Mouse (Mus musculus) embryonic facial prominence, embryonic 14.5 days (tissue): ENCODE measurements around the gene Serhl. TPM values are rescaled to one million over a fixed set of nuclear protein-coding genes. Genes with fewer than 3 reads are reported as not detected.

Source experiments
- ATAC-seq: fragments of 200-750 bp; cut with Nextera tagmentation; 2 replicates; pipeline ENCODE4 v1.8.0; 2017; ENCODE audit warnings: low read depth, moderate number of reproducible peaks, moderate TSS enrichment
- DNase-seq: peaks from one replicate; pipeline ENCODE4 v3.0.0-alpha.2; 2015; ENCODE audit warnings: low spot score
- H3K27ac ChIP-seq: fragments of 300-500 bp; sonication (generic); replicated peaks from 2 replicates; pipeline ENCODE4 v1.5.1; 2014; ENCODE audit warnings: low read depth, mild to moderate bottlenecking, low read length, moderate library complexity
- H3K27me3 ChIP-seq: fragments of 300-500 bp; sonication (generic); replicated peaks from 2 replicates; pipeline ENCODE4 v1.6.1; 2014; ENCODE audit warnings: low read length; ENCODE audit not compliant: control insufficient read depth, insufficient read depth
- H3K36me3 ChIP-seq: fragments of 300-500 bp; sonication (generic); 2 replicates; pipeline ENCODE4 v1.6.1; 2014; ENCODE audit warnings: low read length, mixed read lengths; ENCODE audit not compliant: control insufficient read depth, insufficient read depth
- H3K4me1 ChIP-seq: fragments of 300-500 bp; sonication (generic); 2 replicates; pipeline ENCODE4 v1.6.1; 2014; ENCODE audit warnings: antibody characterized with exemption, low read length; ENCODE audit not compliant: control insufficient read depth, insufficient read depth
- H3K4me2 ChIP-seq: fragments of 300-500 bp; sonication (generic); 2 replicates; pipeline ENCODE4 v1.6.1; 2014; ENCODE audit warnings: low read depth, mild to moderate bottlenecking, low read length, moderate library complexity, mixed read lengths
- H3K4me3 ChIP-seq: fragments of 300-500 bp; sonication (generic); 2 replicates; pipeline ENCODE4 v1.5.1; 2014; ENCODE audit warnings: low read depth, mild to moderate bottlenecking, low read length
- H3K9ac ChIP-seq: fragments of 300-500 bp; sonication (generic); 2 replicates; pipeline ENCODE4 v1.6.1; 2014; ENCODE audit warnings: low read depth, mild to moderate bottlenecking, low read length, moderate library complexity, mixed read lengths
- H3K9me3 ChIP-seq: fragments of 300-500 bp; sonication (generic); 2 replicates; pipeline ENCODE4 v1.6.1; 2016; ENCODE audit warnings: low read length; ENCODE audit not compliant: control insufficient read depth
- WGBS: fragments of 180-500 bp; shearing (Covaris S2); extraction: QIAGEN DNeasy Blood & Tissue Kit; methylation state at CpG from one replicate; pipeline ENCODE4 v1.1.7; 2014; 5-methylcytosine and 5-hydroxymethylcytosine counted together
- polyA plus RNA-seq: library from polyadenylated mRNA; unstranded; fragments of >200 nt; fragmentation: Nextera tagmentation; extraction: Ambion mirVana; gene quantifications from 2 replicates; pipeline ENCODE4 v1.2.1, GENCODE M21; 2014

Gene Serhl
- polyA plus RNA-seq, 1 experiment from 2014 or later: 63.8 TPM

DNA sequence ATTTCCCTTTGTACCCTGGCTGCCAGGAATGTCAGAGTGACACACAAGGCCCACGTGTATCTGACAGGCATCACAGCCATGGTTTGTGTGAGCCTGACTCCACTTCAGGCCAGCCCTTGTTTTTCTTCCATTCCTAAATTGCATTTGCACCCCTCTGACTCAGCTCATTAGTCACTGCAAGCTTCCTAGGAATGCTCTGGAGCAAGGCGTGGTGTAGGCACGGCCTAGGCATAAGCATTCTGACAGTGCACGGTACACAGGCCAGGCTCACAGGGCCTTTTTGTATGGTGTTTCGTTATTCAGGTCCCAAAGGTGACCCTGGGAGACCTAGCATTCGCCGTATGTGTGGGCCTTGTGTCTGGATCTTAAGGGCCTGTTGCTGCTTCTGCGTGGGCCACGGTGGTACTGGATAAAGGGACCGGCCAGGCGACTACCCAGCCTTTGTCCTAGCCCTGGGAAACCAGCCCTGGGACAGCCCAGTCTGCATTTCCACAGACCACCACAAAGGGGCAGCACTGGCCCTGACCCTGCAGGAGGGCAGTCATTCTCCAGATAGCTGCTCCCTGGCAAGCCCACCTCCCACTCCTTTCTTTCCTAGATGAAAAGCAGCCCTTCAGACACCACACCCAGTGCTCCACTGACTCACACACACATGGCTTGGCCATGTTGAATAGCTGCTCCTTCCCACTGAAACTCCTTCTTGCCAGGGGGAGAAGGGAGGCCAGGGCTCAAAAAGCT, 67.8 kb downstream of the Serhl start:
- ATAC-seq: no peak
- no peak overlapping the region for H3K9ac ChIP-seq
- H3K27me3 ChIP-seq: no peaks in the 10 kb centered on the region
- peaks cover 65% of the 10 kb centered on the region for H3K36me3 ChIP-seq
- H3K4me1 ChIP-seq: no peaks in the 10 kb centered on the region
- no peak overlapping the region for H3K4me3 ChIP-seq
- DNase-seq: peak; percentile 42
- 75% methylated on average over 11 of the region's 11 CpGs for WGBS
- H3K4me2 ChIP-seq: no peak overlapping the region
- H3K27ac ChIP-seq: no peak overlapping the region
- no peaks in the 10 kb centered on the region for H3K9me3 ChIP-seq

- ATAC-seq: no peak
- Histone ChIP-seq H3K9me3 (no peaks in the 10 kb centered on the region), H3K4me2 (no peak overlapping the region), H3K27ac (no peak overlapping the region), H3K27me3 (no peaks in the 10 kb centered on the region), H3K4me1 (no peaks in the 10 kb centered on the region), H3K9ac (no peak overlapping the region), H3K4me3 (no peak overlapping the region), H3K36me3 (peaks cover 66% of the 10 kb centered on the region)
- DNase-seq: no peak
- 96% methylated on average over 6 of the region's 6 CpGs for WGBS
Measured at GRCm38 (mm10) chr15:83157667-83158064, 68.4 kb downstream of the Serhl start.

GRCm38 (mm10) chr15:83158587-83159160, 69.4 kb downstream of the Serhl start:
- no peak overlapping the region for H3K4me2 ChIP-seq
- no peaks in the 10 kb centered on the region for H3K9me3 ChIP-seq
- H3K27me3 ChIP-seq: no peaks in the 10 kb centered on the region
- H3K4me1 ChIP-seq: no peaks in the 10 kb centered on the region
- H3K4me3 ChIP-seq: no peak overlapping the region
- no peak for DNase-seq
- peaks cover 63% of the 10 kb centered on the region for H3K36me3 ChIP-seq
- H3K27ac ChIP-seq: no peak overlapping the region
- no peak overlapping the region for H3K9ac ChIP-seq
- ATAC-seq: no peak
- 96% methylated on average over 7 of the region's 7 CpGs for WGBS

DNA sequence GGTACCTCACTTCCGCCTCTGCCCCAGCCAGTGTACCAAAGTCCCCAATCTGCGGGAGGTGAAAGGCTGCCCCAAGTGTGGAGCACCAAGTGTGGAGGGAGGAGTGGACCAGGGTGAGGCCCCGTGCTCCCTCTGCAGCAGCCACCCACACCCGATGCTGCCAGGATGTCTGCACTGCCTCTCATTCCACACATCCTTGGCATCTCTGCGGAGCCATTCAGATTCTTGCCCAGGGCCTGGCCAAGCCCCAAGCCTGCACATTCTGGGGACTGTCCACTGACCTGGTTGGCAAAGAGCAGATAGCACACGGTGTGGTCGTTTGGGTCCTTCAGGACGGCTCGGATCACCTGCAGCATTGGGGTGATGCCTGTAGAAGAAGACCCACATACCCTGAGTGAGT, 70.5 kb downstream of the Serhl start:
- H3K9me3 ChIP-seq: no peaks in the 10 kb centered on the region
- DNase-seq (no peak), ATAC-seq (no peak)
- no peak overlapping the region for H3K4me3 ChIP-seq
- no peak overlapping the region for H3K9ac ChIP-seq
- peaks cover 59% of the 10 kb centered on the region for H3K36me3 ChIP-seq
- no peaks in the 10 kb centered on the region for H3K27me3 ChIP-seq
- no peak overlapping the region for H3K27ac ChIP-seq
- WGBS: 94% methylated on average over 7 of the region's 9 CpGs
- H3K4me1 ChIP-seq: no peaks in the 10 kb centered on the region
- no peak overlapping the region for H3K4me2 ChIP-seq

DNA sequence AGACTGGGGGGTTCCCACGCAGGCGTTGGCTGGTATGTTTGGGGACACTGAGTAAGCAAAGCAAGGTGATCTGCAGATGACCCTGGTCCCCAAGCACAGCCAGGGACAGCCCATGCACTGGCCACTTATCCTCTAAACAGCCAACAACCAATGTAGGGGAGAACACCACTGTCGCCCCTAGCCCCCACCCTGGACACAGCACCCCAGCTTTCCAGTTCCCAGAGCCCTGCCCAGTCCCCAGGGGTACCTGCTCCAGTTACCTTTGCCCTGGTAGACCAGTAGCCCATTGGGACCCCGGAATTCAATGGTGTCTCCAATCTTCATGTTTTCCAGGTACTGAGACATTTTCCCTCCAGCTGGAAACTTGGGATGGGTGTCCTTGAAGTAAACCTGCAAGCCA, 71.3 kb downstream of the Serhl start:
- ATAC-seq (no peak), DNase-seq (no peak)
- Histone ChIP-seq H3K36me3 (peaks cover 56% of the 10 kb centered on the region), H3K27ac (no peak overlapping the region), H3K9me3 (no peaks in the 10 kb centered on the region), H3K9ac (no peak overlapping the region), H3K27me3 (no peaks in the 10 kb centered on the region), H3K4me2 (no peak overlapping the region), H3K4me3 (no peak overlapping the region), H3K4me1 (no peaks in the 10 kb centered on the region)
- WGBS: 92% methylated on average over 4 of the region's 4 CpGs

DNA sequence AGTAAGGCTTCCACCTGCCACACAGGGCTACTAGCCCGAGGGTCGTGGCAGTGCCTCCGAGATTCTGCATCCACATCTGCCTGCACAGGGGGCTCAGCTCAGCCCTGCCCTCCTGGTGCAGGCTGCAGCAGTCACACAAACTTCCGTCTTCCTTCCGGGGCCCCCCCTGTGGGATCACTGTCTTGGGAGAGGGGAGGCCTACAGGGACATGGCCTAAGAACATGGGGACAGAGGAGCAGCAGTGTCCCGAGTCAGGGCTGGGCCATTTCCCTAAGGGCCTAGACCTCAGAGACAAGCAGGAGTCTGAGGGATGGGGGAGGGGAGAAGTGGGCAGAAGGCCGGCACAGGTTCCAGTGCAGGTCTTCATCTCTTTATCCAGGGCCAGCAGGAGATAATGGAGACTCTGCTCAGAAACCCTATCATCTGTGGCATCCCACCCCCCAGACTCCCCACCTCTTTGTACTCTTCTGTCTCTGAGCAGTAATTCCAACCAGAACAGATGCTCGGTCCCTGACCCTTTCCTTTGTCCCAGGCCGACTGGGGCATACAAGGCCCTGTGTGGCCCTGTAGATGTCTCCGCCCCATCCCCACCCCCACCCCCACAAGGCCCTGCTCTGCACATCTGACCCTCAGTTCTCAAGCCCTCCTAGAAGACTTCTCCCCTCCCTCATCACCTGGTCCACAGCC, 71.9 kb downstream of the Serhl start:
- ATAC-seq (no peak), DNase-seq (no peak)
- peaks cover 56% of the 10 kb centered on the region for H3K36me3 ChIP-seq
- no peaks in the 10 kb centered on the region for H3K27me3 ChIP-seq
- WGBS: 49% methylated on average over 10 of the region's 10 CpGs
- H3K27ac ChIP-seq: no peak overlapping the region
- H3K4me2 ChIP-seq: no peak overlapping the region
- H3K4me1 ChIP-seq: no peaks in the 10 kb centered on the region
- H3K9me3 ChIP-seq: no peaks in the 10 kb centered on the region
- H3K9ac ChIP-seq: no peak overlapping the region
- H3K4me3 ChIP-seq: no peak overlapping the region

DNA sequence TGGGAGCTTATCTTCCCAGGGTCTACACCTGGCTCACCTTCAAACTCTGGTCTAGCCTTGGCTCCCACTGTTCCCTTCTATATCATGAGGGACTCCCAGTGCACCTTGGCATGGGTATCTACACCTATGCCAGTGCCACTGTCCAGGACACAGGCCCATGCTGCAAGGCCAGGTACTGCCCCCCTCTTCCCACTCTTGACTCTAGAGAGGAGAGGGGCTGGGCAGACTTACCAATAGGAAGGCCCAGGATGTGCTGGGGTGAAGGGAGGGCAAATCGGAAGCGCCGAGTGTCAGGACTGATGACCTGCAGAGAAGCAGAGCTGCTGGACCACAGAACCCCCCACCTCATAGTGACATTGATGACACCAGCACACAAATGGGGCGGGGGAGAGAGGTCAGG, 72.7 kb downstream of the Serhl start:
- no peaks in the 10 kb centered on the region for H3K27me3 ChIP-seq
- H3K4me2 ChIP-seq: no peak overlapping the region
- DNase-seq: no peak
- H3K4me3 ChIP-seq: no peak overlapping the region
- H3K36me3 ChIP-seq: peaks cover 52% of the 10 kb centered on the region
- no peak overlapping the region for H3K9ac ChIP-seq
- WGBS: 95% methylated on average over 4 of the region's 4 CpGs
- ATAC-seq: no peak
- H3K9me3 ChIP-seq: no peaks in the 10 kb centered on the region
- no peaks in the 10 kb centered on the region for H3K4me1 ChIP-seq
- H3K27ac ChIP-seq: no peak overlapping the region

DNA sequence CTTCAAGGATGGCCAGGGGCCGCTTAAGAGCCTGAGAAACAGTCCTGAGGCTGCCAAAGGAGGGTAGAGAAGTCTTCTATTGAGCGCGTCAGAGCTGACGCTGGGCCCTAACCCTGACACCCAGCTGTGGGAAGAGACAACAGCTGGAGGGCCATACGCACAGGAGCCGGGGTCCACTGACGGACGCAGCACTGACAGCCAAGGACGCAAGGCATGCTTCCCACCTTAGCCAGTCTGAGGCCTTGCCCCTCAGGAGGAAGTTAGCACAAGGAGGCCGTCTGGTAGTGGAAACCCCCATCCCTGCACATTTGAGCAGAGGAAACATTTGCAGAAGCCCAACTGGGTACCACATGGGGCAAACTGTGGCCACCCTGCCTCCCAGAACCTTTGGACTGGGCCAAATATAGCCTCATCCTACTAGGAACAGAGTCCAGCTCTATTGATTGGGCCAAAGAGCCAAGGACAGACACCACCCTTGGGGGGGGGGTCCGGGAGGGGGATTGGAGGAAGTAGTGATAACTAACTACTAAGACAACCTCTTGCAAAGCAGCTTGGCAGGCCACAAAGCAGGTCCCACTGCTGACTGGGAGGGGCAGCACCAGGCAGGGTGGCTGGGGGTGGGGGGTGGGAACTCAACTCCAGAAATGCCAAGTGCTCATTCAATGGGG, 73.6 kb downstream of the Serhl start:
- ATAC-seq (no peak), DNase-seq (no peak)
- Histone ChIP-seq H3K4me3 (no peak overlapping the region), H3K27me3 (no peaks in the 10 kb centered on the region), H3K4me2 (no peak overlapping the region), H3K36me3 (peaks cover 47% of the 10 kb centered on the region), H3K9me3 (no peaks in the 10 kb centered on the region), H3K9ac (no peak overlapping the region), H3K27ac (no peak overlapping the region), H3K4me1 (peaks cover 5% of the 10 kb centered on the region; the same call in 1 of the 2 replicates)
- WGBS: 73% methylated on average over 7 of the region's 11 CpGs
